Mouse (Mus musculus): ENCODE measurements around the gene Lcmt2. TPM values are rescaled to one million over a fixed set of nuclear protein-coding genes. Genes with fewer than 3 reads are reported as not detected.

Gene Lcmt2
- total RNA-seq, 2 experiments from 2014 or later: 10.4 to 11.8 TPM

DNA sequence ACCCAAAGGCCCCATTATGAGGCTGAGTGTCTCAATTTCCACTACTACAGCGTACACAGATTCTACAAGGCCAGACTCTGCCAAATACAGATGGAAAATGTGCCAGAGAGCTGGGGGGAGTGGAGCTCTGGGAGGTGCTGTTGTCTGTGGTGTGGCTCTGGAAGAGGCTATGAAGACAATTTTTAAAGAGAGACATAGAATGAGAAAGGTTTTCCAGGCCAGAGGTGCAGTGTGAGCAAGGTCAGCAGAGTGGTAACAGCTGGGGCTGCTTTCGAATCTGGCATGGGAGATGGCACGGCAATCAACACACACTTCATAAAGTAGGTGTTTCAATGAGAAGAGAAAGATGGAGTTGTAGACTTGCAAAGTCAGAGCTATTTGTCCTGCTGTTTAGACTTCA lies 21.2 kb downstream of the Lcmt2 start:
- no peak for DNase-seq

GRCm38 (mm10) chr2:121115418-121115817 lies 25.0 kb downstream of the Lcmt2 start:
- DNase-seq: no peak

DNA sequence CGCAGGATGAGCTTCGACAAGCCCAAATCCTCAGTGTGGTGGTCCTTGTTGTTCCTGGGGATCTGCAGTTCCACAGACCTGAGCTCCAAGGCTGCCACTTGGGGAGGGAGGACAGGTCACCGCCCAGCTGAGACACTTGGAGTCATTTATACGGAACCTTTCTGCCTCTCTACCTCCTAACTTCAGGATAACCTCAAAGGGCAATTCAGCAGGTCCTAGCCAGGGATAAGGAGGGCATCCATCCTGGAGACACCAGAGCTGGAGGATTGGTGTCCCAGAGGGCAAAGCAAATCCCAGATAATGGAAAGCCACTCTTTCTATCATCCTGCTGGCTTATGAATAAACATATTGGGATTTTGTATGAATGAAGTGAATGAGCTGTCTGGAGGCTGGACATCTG lies 30.8 kb downstream of the Lcmt2 start, which contains the start of gene Tgm7:
Gene Tgm7 (minus strand): TSS at position 101 of the 400 bp plus-strand sequence.
- DNase-seq: no peak

- DNase-seq: no peak
Measured at GRCm38 (mm10) chr2:121105940-121106339, 34.5 kb downstream of the Lcmt2 start.

DNA sequence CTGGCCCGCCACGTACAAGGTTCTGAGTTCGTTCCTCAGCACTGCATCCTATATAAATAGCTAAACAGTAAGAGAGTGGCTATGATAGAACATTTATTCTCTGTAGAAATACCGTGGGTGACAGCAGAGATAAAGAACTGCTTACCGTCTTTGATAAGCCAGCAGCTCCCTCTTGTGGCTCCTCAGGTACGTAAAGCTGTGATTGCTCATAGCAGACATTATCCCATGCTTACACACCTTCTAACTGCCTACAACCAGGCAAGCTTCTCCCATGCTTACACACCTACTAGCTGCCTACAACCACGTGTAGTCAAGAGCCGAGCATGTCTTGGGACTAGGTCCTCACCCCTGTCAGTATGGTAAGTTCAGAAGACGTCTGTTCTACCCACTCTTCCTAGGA lies 38.4 kb downstream of the Lcmt2 start:
- peak; percentile 75 for DNase-seq

DNA sequence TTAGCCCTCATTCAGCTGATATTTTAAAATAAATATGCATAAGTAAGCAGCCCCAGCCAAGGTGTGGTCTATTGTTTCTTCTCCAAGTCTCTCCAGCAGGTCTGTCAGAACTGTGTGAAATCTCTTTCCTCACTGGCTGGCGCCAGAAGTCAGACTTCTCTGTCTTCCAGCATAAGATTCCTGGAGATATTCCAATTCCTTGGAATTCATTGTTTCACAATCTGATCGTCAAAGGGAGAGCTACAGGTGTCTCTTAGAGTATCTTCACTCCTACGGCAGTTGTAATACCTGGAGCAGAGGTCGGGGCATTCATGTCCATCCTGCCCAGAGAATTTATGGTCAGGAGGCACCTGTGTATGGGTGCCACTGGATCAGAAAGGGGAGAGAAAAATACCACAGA lies 50.7 kb downstream of the Lcmt2 start:
- no peak for DNase-seq

DNA sequence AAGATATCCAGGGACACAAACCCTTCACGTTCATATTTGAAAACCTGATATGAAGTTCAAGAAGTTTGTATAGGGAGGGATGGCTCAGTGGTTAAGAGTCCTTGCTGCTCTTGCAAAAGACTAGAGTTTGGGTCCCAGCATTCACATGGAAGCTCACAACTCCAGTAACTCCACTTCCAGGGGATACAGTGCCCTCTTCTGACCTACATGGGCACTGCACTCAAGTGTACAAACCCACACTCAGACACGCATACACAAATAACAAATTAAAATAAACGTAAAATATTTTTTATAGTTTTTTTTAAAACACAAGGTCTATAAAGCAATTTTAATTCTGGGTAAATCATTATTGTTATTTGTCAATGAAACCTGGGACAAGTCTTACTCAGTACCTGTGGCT lies 51.9 kb downstream of the Lcmt2 start:
- DNase-seq: no peak

GRCm38 (mm10) chr2:121085480-121086185 lies 54.8 kb downstream of the Lcmt2 start, which contains the start of gene Tgm5:
Tgm5 (minus strand) TSS chr2:121085841.
- DNase-seq: no peak

DNA sequence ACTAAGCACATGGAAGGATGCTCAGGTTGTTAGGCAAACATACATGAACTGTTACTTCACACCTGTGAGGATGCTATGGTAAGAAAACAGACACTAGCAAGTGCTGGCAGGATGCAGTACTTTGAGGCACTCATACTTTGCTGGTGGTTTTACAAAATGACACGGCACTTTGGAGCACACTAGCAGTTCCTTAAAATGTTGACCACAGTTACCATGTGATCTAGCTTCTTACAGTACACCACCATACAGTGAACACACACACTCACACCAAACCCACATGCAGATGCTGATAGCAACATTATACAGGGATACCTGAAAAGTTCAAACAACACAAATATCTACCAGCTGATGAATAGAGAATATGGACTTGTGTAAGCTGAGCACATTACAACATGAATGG lies 57.8 kb downstream of the Lcmt2 start:
- no peak for DNase-seq

Other genes with a start within 250 kb of the Lcmt2 start
- 10 to 100 TPM; 25.0 to 31.9 TPM for gene Ubr1, start 169.9 kb downstream of the Lcmt2 start, total RNA-seq (2021)
- 1 to 10 TPM; 5.0 to 8.5 TPM for gene Tmem62, start 163.6 kb downstream of the Lcmt2 start, total RNA-seq (2021)
- gene Ccndbp1, start 132.2 kb downstream of the Lcmt2 start, total RNA-seq (2021): 10 to 100 TPM; 37.2 to 40.6 TPM
- 1 to 10 TPM; 2.9 to 6.6 TPM for gene Epb42, start 103.6 kb downstream of the Lcmt2 start, total RNA-seq (2021)
- gene Tgm5, start 54.8 kb downstream of the Lcmt2 start, total RNA-seq (2021): under 1 TPM in 1 of 2 experiments, not detected in 1; 0.12 TPM
- not detected for gene Tgm7, start 30.9 kb downstream of the Lcmt2 start, total RNA-seq (2021)
- 10 to 100 TPM; 14.5 to 15.4 TPM for gene Adal, start 225 bp downstream of the Lcmt2 start, total RNA-seq (2021)
- 10 to 100 TPM; 23.9 to 36.8 TPM for gene Tubgcp4, start 30.0 kb upstream of the Lcmt2 start, total RNA-seq (2021)
- 10 to 100 TPM; 13.4 to 16.4 TPM for gene Zscan29, start 30.5 kb upstream of the Lcmt2 start, total RNA-seq (2021)
- gene Trp53bp1, start 130.8 kb upstream of the Lcmt2 start, total RNA-seq (2021): 10 to 100 TPM; 46.0 to 68.0 TPM
- gene Map1a, start 148.9 kb upstream of the Lcmt2 start, total RNA-seq (2021): 10 to 100 TPM in 1 of 2 experiments, 1 to 10 TPM in 1; 8.5 to 13.1 TPM
- 10 to 100 TPM; 40.0 to 51.3 TPM for gene Ppip5k1, start 214.7 kb upstream of the Lcmt2 start, total RNA-seq (2021)
- 10 to 100 TPM in 1 of 2 experiments, 1 to 10 TPM in 1; 9.0 to 10.9 TPM for gene Ckmt1, start 217.1 kb upstream of the Lcmt2 start, total RNA-seq (2021)
- not detected for gene Strc, start 246.5 kb upstream of the Lcmt2 start, total RNA-seq (2021)